Mouse (Mus musculus) G1E (cell line): ENCODE measurements around the gene Gm10271.

Source experiments
- CTCF ChIP-seq: IDR thresholded peaks from 2 replicates; pipeline ENCODE4 v1.5.1; 2012; ENCODE audit warnings: low read depth, low read length, inconsistent platforms, mixed read lengths
- GATA1 ChIP-seq: IDR thresholded peaks from 2 replicates; pipeline ENCODE4 v1.6.1; 2012; ENCODE audit warnings: borderline replicate concordance, low read length, inconsistent platforms, mixed read lengths
- GATA2 ChIP-seq: IDR thresholded peaks from 2 replicates; pipeline ENCODE4 v1.6.1; 2012; ENCODE audit warnings: low read depth, low read length, inconsistent platforms, borderline replicate concordance
- POLR2AphosphoS5 ChIP-seq: IDR thresholded peaks from 2 replicates; pipeline ENCODE4 v1.6.1; 2012; ENCODE audit warnings: low read depth, low read length, inconsistent platforms; ENCODE audit not compliant: insufficient replicate concordance
- TAL1 ChIP-seq: conservative IDR thresholded peaks from 2 replicates; pipeline ENCODE4 v1.6.1; 2012; ENCODE audit warnings: low read depth, low read length, inconsistent platforms, mixed read lengths

GRCm38 (mm10) chr10:117014565-117014964 lies 42.2 kb upstream of the Gm10271 start:
- TF ChIP-seq CTCF, result no peak
- TF ChIP-seq GATA1, result no peak
- no peak for TF ChIP-seq POLR2AphosphoS5
- no peak for TF ChIP-seq TAL1
- TF ChIP-seq GATA2, result no peak
